Mouse (Mus musculus) ES-E14 (cell line): Measurements from ENCODE around the gene Gper1. TPM values are rescaled to one million over a fixed set of nuclear protein-coding genes. Genes with fewer than 3 reads are reported as not detected.

Experiments
- DNase-seq: peaks from one replicate; pipeline ENCODE4 v3.0.0-alpha.2; 2013; ENCODE audit warnings: low read depth, low spot score
- H3K27ac ChIP-seq: 2 replicates; pipeline ENCODE4 v1.5.1; 2012; ENCODE audit warnings: low read depth, mild to moderate bottlenecking, low read length, moderate library complexity, mixed read lengths; ENCODE audit not compliant: poor library complexity, insufficient read depth, severe bottlenecking
- H3K36me3 ChIP-seq: 2 replicates; pipeline ENCODE4 v1.6.1; 2012; ENCODE audit warnings: mild to moderate bottlenecking, low read length, moderate library complexity, mixed read lengths; ENCODE audit not compliant: control insufficient read depth, poor library complexity, insufficient read depth, severe bottlenecking
- H3K4me1 ChIP-seq, 2 experiments: fragments of 150-350 bp in 1 of 2; sonication (generic) in 1 of 2; 2 replicates each; pipeline ENCODE4 v1.6.1; 2012; ENCODE audit warnings: low read length in 2 of 2, mild to moderate bottlenecking in 1 of 2, mixed read lengths in 1 of 2; ENCODE audit not compliant: control insufficient read depth in 2 of 2, insufficient read depth in 2 of 2, poor library complexity in 1 of 2
- H3K4me3 ChIP-seq, 2 experiments: fragments of 150-350 bp in 1 of 2; sonication (generic) in 1 of 2; 2 replicates each; pipeline ENCODE4 v1.5.1; 2012; ENCODE audit warnings: low read length in 2 of 2, low read depth in 1 of 2, mild to moderate bottlenecking in 1 of 2, mixed read lengths in 1 of 2; ENCODE audit not compliant: insufficient read depth in 1 of 2, poor library complexity in 1 of 2, severe bottlenecking in 1 of 2
- H3K9ac ChIP-seq: 2 replicates; pipeline ENCODE4 v1.6.1; 2012; ENCODE audit warnings: low read depth, mild to moderate bottlenecking, low read length, mixed read lengths; ENCODE audit not compliant: poor library complexity, insufficient read depth, severe bottlenecking
- H3K9me3 ChIP-seq: fragments of 150-350 bp; sonication (generic); 2 replicates; pipeline ENCODE4 v1.6.1; 2012; ENCODE audit warnings: low read depth, mild to moderate bottlenecking, low read length; ENCODE audit not compliant: control insufficient read depth, insufficient read depth
- CHD2 ChIP-seq: IDR thresholded peaks from 2 replicates; pipeline ENCODE4 v1.6.1; 2014; ENCODE audit warnings: mild to moderate bottlenecking, low read depth, low read length, inconsistent platforms
- HCFC1 ChIP-seq: IDR thresholded peaks from 2 replicates; pipeline ENCODE4 v1.6.1; 2012; ENCODE audit warnings: low read length, inconsistent platforms, borderline replicate concordance; ENCODE audit not compliant: insufficient read depth
- MAFK ChIP-seq: IDR thresholded peaks from 2 replicates; pipeline ENCODE4 v1.6.1; 2014; ENCODE audit warnings: mild to moderate bottlenecking, low read depth, low read length, inconsistent platforms; ENCODE audit not compliant: insufficient read depth
- ZC3H11A ChIP-seq: IDR thresholded peaks from 2 replicates; pipeline ENCODE4 v1.6.1; 2012; ENCODE audit warnings: low read depth, mild to moderate bottlenecking, inconsistent platforms, low read length, borderline replicate concordance
- ZNF384 ChIP-seq: IDR thresholded peaks from 2 replicates; pipeline ENCODE4 v1.6.1; 2012; ENCODE audit warnings: low read depth, low read length, inconsistent platforms
- in situ Hi-C, 2 experiments: fragments of 600-800 bp; cut with MboI; formaldehyde crosslinking; loops; one replicate each; pipeline ENCODE4 v1.15.1; 2025; ENCODE audit warnings: low sequenced_read_pairs in 2 of 2, inconsistent platforms in 1 of 2; ENCODE audit not compliant: unreplicated experiment in 2 of 2
- total RNA-seq: library from RNA; depleted of rRNA; stranded (reverse); fragments of 300-350 nt; gene quantifications from 2 replicates; pipeline ENCODE4 v1.2.3, GENCODE M21; 2012

Gene Gper1
- total RNA-seq, 1 experiment: 0.27 TPM

GRCm38 (mm10) chr5:139407121-139407885 is 15.6 kb upstream of the Gper1 start:
- no peak overlapping the region for H3K4me3 ChIP-seq
- H3K9me3 ChIP-seq: no peaks in the 10 kb centered on the region
- in situ Hi-C loops: no loop called here
- H3K27ac ChIP-seq: no peak overlapping the region
- TF ChIP-seq HCFC1 (no peak), ZNF384 (no peak), ZC3H11A (no peak), CHD2 (no peak)
- peaks cover 0 to 2% of the 10 kb centered on the region in 2 experiments; a peak in 1 of 4 replicates for H3K4me1 ChIP-seq
- no peak overlapping the region for H3K9ac ChIP-seq
- DNase-seq: no peak
- H3K36me3 ChIP-seq: peaks cover 5% of the 10 kb centered on the region; the same call in 1 of the 2 replicates

DNA sequence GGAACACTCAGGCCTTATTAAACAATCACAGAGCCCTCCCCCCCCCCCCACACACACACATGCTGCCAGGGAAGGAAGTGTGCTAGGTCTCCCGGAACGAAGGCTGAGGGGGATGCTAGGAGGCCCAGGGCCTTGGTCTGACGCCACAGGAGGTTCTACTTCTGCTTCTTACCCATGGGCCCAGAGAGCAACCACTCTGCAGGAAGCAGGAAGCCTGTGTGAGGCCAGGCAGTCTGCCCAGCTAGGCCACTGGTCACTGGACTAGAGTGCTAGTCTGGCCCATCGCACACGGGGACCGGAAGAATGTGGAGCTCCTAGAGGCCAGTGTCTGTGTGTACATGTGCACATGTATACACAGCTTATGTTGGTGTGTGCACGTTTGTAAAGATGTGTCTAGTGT is 14.4 kb upstream of the Gper1 start:
- peaks cover 0 to 2% of the 10 kb centered on the region in 2 experiments; a peak in 1 of 4 replicates for H3K4me1 ChIP-seq
- no peak for TF ChIP-seq ZC3H11A
- TF ChIP-seq MAFK: no peak
- TF ChIP-seq HCFC1: no peak
- TF ChIP-seq CHD2: no peak
- TF ChIP-seq ZNF384: no peak
- peaks cover 5% of the 10 kb centered on the region; the same call in 1 of the 2 replicates for H3K36me3 ChIP-seq
- no peak overlapping the region for H3K27ac ChIP-seq
- in situ Hi-C loops: no loop called here
- no peak overlapping the region for H3K9ac ChIP-seq
- H3K4me3 ChIP-seq: no peak overlapping the region
- H3K9me3 ChIP-seq: no peaks in the 10 kb centered on the region
- DNase-seq: no peak

DNA sequence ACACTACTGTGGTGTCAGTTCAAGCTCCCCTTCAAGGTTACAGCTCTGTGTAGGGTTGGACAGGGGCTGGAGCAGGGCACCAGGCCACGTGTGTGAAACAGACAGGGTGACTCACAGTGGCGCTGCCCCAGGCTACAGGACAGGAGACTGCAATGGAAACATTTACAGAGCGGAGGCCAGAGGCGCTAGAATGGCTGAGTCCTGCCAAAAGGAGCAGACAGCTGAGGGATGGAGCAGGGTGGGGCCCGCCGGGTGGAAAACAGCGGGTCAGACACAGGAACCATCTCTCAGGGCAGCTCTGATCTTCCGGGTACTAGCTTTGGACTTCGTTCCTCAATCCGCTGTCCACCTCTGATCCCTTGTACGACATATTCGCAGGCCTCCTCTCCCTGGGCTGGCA is 13.5 kb upstream of the Gper1 start:
- no peak overlapping the region for H3K9ac ChIP-seq
- H3K4me3 ChIP-seq: no peak overlapping the region
- no peak overlapping the region for H3K27ac ChIP-seq
- DNase-seq: no peak
- no peaks in the 10 kb centered on the region for H3K9me3 ChIP-seq
- TF ChIP-seq HCFC1: no peak
- no peak for TF ChIP-seq MAFK
- TF ChIP-seq ZC3H11A: no peak
- TF ChIP-seq CHD2: no peak
- TF ChIP-seq ZNF384: no peak
- H3K36me3 ChIP-seq: peaks cover 9% of the 10 kb centered on the region; the same call in 1 of the 2 replicates
- peaks cover 0 to 2% of the 10 kb centered on the region in 2 experiments; a peak in 1 of 4 replicates for H3K4me1 ChIP-seq
- in situ Hi-C loops: no loop called here

DNA sequence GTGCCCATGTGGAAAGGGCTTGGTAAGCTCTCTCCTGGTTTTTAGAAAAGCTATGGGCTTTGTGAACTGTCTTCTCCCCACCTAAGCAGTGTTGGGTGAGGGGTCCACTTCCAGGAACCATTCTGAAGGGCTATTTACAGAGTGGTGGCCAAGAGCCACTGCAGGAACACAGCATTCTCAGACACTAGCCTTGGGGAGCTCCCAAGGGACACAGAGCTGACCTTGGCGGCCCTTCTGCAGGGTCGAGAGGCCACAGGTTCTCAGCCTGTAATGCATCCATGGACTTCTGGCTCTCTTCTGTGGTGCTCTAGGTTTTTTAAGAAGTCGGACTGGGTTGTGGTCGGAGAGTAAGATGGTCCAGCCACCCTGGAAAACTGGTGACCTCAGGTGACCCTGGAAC is 12.9 kb upstream of the Gper1 start:
- H3K4me1 ChIP-seq: peaks cover 0 to 2% of the 10 kb centered on the region in 2 experiments; a peak in 1 of 4 replicates
- no peaks in the 10 kb centered on the region for H3K9me3 ChIP-seq
- in situ Hi-C loops: no loop called here
- H3K4me3 ChIP-seq: no peak overlapping the region
- H3K27ac ChIP-seq: no peak overlapping the region
- no peak overlapping the region for H3K9ac ChIP-seq
- H3K36me3 ChIP-seq: peaks cover 16% of the 10 kb centered on the region
- DNase-seq: no peak
- TF ChIP-seq HCFC1 (no peak), CHD2 (no peak), ZC3H11A (no peak), ZNF384 (no peak), MAFK (no peak)

GRCm38 (mm10) chr5:139411117-139411516 is 11.8 kb upstream of the Gper1 start:
- Histone ChIP-seq H3K36me3 (peaks cover 16% of the 10 kb centered on the region), H3K27ac (no peak overlapping the region), H3K4me3 (no peak overlapping the region), H3K4me1 (no peaks in the 10 kb centered on the region), H3K9ac (no peak overlapping the region), H3K9me3 (no peaks in the 10 kb centered on the region)
- in situ Hi-C loops: no loop called here
- TF ChIP-seq HCFC1: no peak
- DNase-seq: no peak
